Mouse (Mus musculus): ENCODE results near the gene Scamp4.
A peak's percentile ranks its signal among the peaks of the same experiment; 100 is the strongest.
"Not testable (repeated sequence)": the region's sequence is repeated elsewhere in the genome, so short reads cannot be mapped to it uniquely, and the experiment has no call there.

Gene Scamp4

DNA sequence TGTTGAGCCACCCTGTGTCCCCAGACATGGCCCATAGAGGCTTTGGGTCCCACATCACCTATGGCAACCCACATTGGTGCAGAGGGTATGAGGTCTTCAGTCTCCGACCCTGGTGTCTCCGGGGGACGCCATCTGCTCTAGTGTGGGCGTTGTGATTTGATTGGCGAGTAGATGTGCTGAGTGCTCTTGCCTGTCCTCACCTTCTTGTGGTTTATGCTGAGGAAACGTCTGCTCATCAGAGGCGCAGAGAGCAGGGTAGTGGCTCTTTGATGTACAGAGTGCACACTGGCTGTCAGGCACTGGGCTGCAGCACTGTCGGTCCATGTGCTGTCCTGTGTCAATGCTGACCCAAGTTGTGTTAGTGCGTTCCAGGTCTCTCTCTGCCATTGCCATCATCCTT, 26.3 kb downstream of the Scamp4 start:
- peaks cover 88% of the 10 kb centered on the region for H3K4me1 ChIP-seq (replicated peaks; ENCODE audit: low read depth, low read length)
- peaks cover 97% of the 10 kb centered on the region for H3K36me3 ChIP-seq (ENCODE audit: insufficient read depth, low read length)
- H3K9me3 ChIP-seq (ENCODE audit: low read length), result no peaks in the 10 kb centered on the region
- no peak overlapping the region for H3K4me3 ChIP-seq (replicated peaks; ENCODE audit: low read length)
- TF ChIP-seq POU5F1 (IDR thresholded peaks at IDR 0.05; ENCODE audit: borderline replicate concordance, low read length), result no peak
- no peak for TF ChIP-seq NANOG (IDR thresholded peaks at IDR 0.05; ENCODE audit: borderline replicate concordance, low read length)
- no peak for TF ChIP-seq CTCF (conservative IDR thresholded peaks at IDR 0.05; ENCODE audit: low read length)
- no peaks in the 10 kb centered on the region for H3K27me3 ChIP-seq (ENCODE audit: insufficient read depth, low read length)

DNA sequence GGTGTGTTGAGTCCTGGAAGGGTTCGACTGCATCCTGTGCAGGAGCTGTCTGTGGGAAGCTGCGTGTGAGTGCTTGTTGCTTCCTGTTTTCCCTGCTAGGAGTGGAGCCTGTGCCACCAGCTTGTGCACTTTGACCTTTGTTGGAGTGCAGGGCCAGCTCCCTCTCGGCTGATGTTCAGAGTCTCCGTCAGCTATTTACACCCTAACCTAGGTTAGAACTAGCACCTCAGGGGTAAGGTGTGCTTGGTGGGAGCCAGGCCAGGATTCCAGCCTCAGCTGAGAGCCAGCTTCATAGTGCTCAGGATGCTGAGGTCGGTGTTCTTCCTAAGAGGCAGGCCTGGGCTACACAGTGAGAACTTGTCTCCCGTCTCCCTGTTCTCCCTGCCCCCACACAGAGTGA, 32.7 kb downstream of the Scamp4 start:
- Histone ChIP-seq H3K4me3 (replicated peaks; ENCODE audit: low read length) (no peak overlapping the region), H3K27me3 (ENCODE audit: insufficient read depth, low read length) (no peaks in the 10 kb centered on the region), H3K4me1 (replicated peaks; ENCODE audit: low read depth, low read length) (peaks cover 88% of the 10 kb centered on the region), H3K9me3 (ENCODE audit: low read length) (no peaks in the 10 kb centered on the region), H3K36me3 (ENCODE audit: insufficient read depth, low read length) (peaks cover 98% of the 10 kb centered on the region)
- TF ChIP-seq CTCF (conservative IDR thresholded peaks at IDR 0.05; ENCODE audit: low read length), result no peak
- TF ChIP-seq NANOG (IDR thresholded peaks at IDR 0.05; ENCODE audit: borderline replicate concordance, low read length), result no peak
- TF ChIP-seq POU5F1 (IDR thresholded peaks at IDR 0.05; ENCODE audit: borderline replicate concordance, low read length), result no peak

DNA sequence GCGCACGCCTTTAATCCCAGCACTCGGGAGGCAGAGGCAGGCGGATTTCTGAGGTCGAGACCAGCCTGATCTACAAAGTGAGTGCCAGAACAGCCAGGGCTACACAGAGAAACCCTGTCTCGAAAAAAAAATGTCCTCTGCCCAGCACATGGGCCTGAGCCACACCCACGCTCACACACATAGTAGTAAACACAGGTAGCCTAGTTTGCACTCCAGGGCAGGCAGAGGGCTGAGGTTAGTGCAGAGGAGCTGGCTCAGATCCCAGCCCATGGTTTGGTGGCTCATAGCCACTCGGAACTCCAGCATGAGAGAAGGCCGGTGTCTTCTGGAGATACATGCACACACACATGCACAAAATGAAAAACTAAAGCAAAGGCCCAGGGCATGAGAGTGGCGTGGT, 44.3 kb downstream of the Scamp4 start:
- peaks cover 95% of the 10 kb centered on the region for H3K36me3 ChIP-seq (ENCODE audit: insufficient read depth, low read length)
- peaks cover 81% of the 10 kb centered on the region for H3K4me1 ChIP-seq (replicated peaks; ENCODE audit: low read depth, low read length)
- TF ChIP-seq POU5F1 (IDR thresholded peaks at IDR 0.05; ENCODE audit: borderline replicate concordance, low read length) (no peak), NANOG (IDR thresholded peaks at IDR 0.05; ENCODE audit: borderline replicate concordance, low read length) (no peak), CTCF (conservative IDR thresholded peaks at IDR 0.05; ENCODE audit: low read length) (no peak)
- H3K27me3 ChIP-seq (ENCODE audit: insufficient read depth, low read length), result no peaks in the 10 kb centered on the region
- H3K4me3 ChIP-seq (replicated peaks; ENCODE audit: low read length), result no peak overlapping the region
- no peaks in the 10 kb centered on the region for H3K9me3 ChIP-seq (ENCODE audit: low read length)

DNA sequence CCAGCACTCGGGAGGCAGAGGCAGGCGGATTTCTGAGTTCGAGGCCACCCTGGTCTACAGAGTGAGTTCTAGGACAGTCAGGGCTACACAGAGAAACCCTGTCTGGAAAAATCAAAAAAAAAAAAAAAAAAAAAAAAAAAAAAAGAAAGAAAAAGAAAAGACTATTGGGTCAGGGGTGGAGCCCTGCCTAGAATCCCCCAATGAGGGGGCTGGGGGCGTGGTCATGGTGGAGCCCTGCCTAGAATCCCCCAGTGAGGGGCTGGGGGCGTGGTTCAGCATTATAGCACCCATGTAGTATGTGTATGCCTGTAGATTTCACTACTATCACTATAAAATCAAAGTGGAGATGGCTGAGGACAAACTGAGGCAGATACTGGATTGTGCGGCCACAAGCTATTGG, 47.2 kb downstream of the Scamp4 start:
- not testable (repeated sequence) for H3K4me3 ChIP-seq (replicated peaks; ENCODE audit: low read length); H3K9me3 ChIP-seq (ENCODE audit: low read length); H3K27me3 ChIP-seq (ENCODE audit: insufficient read depth, low read length)
- H3K36me3 ChIP-seq (ENCODE audit: insufficient read depth, low read length), result peaks cover 91% of the 10 kb centered on the region
- peaks cover 83% of the 10 kb centered on the region for H3K4me1 ChIP-seq (replicated peaks; ENCODE audit: low read depth, low read length)

DNA sequence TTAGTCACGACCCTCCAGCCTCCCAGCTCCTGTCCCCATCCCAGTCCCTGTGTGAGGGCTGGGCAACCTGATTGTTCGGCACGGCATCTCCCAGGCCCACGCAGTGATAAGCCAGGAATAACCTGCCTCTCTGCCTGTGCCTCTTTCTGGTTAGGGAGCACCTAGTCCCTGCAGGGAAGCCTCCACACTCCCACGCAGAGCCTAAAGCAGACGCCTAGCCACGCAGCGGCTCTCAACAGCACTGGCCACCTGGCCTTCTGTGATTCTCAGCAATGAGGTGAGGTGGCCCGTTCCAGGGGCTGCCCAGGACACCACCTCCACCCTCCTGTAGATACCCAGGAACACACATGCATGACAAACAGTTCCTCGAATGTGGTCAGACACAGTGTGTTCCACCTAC, 47.7 kb downstream of the Scamp4 start:
- peaks cover 83% of the 10 kb centered on the region for H3K4me1 ChIP-seq (replicated peaks; ENCODE audit: low read depth, low read length)
- H3K27me3 ChIP-seq (ENCODE audit: insufficient read depth, low read length), result no peaks in the 10 kb centered on the region
- no peak overlapping the region for H3K4me3 ChIP-seq (replicated peaks; ENCODE audit: low read length)
- no peaks in the 10 kb centered on the region for H3K9me3 ChIP-seq (ENCODE audit: low read length)
- H3K36me3 ChIP-seq (ENCODE audit: insufficient read depth, low read length), result peaks cover 91% of the 10 kb centered on the region
- TF ChIP-seq CTCF (conservative IDR thresholded peaks at IDR 0.05; ENCODE audit: low read length) (no peak), NANOG (IDR thresholded peaks at IDR 0.05; ENCODE audit: borderline replicate concordance, low read length) (no peak), POU5F1 (IDR thresholded peaks at IDR 0.05; ENCODE audit: borderline replicate concordance, low read length) (no peak)

DNA sequence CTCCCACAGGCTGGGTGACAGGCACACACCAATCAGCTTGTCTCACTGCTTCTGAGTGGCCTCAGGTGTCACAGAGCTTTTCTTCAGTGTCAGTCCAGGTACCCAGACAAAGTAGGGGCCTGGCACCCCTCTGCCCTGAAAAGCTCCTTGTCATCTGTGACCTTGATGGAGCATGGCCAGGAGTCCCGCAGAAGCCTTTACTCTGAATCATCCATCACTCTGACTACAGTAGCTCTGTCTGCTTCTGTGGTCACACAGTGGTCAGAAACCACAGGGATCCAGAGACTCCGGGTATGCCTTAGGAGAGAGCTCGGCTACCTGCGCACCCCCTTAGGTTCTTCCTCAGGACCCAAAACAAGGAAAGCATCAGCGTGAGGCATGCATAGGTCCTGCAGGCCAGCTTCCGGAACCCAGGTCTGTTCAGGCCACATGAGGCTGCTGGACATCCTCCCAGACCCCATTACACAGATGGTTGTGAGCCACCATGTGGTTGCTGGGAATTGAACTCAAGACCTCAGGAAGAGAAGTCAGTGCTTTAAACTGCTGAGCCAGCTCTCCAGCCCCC, 50.6 kb downstream of the Scamp4 start:
- no peak overlapping the region for H3K4me3 ChIP-seq (replicated peaks; ENCODE audit: low read length)
- peaks cover 64% of the 10 kb centered on the region for H3K36me3 ChIP-seq (ENCODE audit: insufficient read depth, low read length)
- H3K9me3 ChIP-seq (ENCODE audit: low read length), result no peaks in the 10 kb centered on the region
- H3K27me3 ChIP-seq (ENCODE audit: insufficient read depth, low read length), result no peaks in the 10 kb centered on the region
- TF ChIP-seq NANOG (IDR thresholded peaks at IDR 0.05; ENCODE audit: borderline replicate concordance, low read length) (no peak), CTCF (conservative IDR thresholded peaks at IDR 0.05; ENCODE audit: low read length) (no peak), POU5F1 (IDR thresholded peaks at IDR 0.05; ENCODE audit: borderline replicate concordance, low read length) (no peak)
- H3K4me1 ChIP-seq (replicated peaks; ENCODE audit: low read depth, low read length), result peaks cover 85% of the 10 kb centered on the region

DNA sequence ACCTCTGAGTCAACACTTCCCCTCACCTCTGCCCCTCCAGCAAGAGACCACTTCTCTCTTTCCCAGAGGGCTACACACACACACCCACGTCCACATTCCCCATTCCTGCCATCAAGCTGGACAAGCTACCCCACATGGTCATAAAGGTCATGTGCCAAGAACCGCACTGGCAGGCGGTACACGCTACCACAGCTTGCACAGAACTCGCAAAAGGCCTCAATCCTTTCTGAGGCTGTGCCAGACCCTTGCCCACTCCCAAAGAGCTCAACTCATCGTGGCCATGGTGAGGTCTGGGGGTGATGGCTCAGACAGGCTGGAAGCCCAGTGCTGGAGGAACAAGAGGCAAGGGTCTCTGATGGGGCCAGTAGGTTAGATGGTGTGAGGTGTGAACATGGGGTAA, 52.2 kb downstream of the Scamp4 start:
- Histone ChIP-seq H3K27me3 (ENCODE audit: insufficient read depth, low read length) (no peaks in the 10 kb centered on the region), H3K9me3 (ENCODE audit: low read length) (no peaks in the 10 kb centered on the region), H3K36me3 (ENCODE audit: insufficient read depth, low read length) (peaks cover 50% of the 10 kb centered on the region), H3K4me1 (replicated peaks; ENCODE audit: low read depth, low read length) (peaks cover 89% of the 10 kb centered on the region), H3K4me3 (replicated peaks; ENCODE audit: low read length) (peak overlapping the region; percentile 93)
- TF ChIP-seq POU5F1 (IDR thresholded peaks at IDR 0.05; ENCODE audit: borderline replicate concordance, low read length), result no peak
- TF ChIP-seq NANOG (IDR thresholded peaks at IDR 0.05; ENCODE audit: borderline replicate concordance, low read length), result no peak
- TF ChIP-seq CTCF (conservative IDR thresholded peaks at IDR 0.05; ENCODE audit: low read length), result no peak

DNA sequence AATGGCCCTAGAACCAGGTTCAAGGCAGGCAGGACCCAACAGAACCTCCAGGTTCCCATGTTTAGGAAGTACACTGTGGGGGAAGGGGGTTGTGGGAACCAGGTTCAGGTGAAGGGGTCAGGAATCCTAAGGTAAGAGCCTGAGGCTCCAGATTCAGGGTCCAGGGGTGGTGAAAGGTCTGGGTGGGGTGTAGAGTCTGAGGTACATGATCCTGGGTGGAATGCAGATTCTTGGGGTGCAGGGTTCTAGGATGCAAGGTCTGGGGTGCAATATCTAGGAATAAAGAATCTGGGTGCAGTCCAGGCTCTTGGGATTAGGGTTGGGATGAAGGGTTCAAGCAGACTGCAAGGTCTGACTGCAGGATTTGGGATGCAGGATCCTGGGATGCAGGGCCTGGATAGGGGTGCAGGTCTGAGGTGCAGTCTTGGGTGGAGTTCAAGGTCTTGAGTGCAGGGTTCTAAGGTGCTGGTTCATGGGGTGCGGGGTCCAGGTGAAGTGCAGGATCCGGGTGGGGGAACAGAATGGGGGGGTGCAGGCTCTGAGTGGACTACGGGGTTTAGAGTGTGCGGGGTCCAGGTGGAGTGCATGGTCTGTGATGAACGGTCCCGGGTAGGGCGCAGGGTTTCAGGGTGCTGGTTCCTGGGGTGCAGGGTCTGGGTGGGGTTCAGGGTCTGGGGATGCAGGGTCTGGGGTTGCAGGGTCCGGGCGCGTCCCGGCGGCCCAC, 52.9 kb downstream of the Scamp4 start:
- Histone ChIP-seq H3K36me3 (ENCODE audit: insufficient read depth, low read length) (peaks cover 44% of the 10 kb centered on the region), H3K4me3 (replicated peaks; ENCODE audit: low read length) (peak overlapping the region; percentile 93), H3K4me1 (replicated peaks; ENCODE audit: low read depth, low read length) (peaks cover 85% of the 10 kb centered on the region), H3K9me3 (ENCODE audit: low read length) (no peaks in the 10 kb centered on the region), H3K27me3 (ENCODE audit: insufficient read depth, low read length) (no peaks in the 10 kb centered on the region)
- TF ChIP-seq POU5F1 (IDR thresholded peaks at IDR 0.05; ENCODE audit: borderline replicate concordance, low read length) (no peak), CTCF (conservative IDR thresholded peaks at IDR 0.05; ENCODE audit: low read length) (no peak), NANOG (IDR thresholded peaks at IDR 0.05; ENCODE audit: borderline replicate concordance, low read length) (no peak)

Measured in E14TG2a.4 (cell line).